Mouse (Mus musculus) ES-Bruce4 (cell line): ENCODE results near the gene Ear14.
"Not testable (repeated sequence)": the region's sequence is repeated elsewhere in the genome, so short reads cannot be mapped to it uniquely, and the experiment has no call there.

Experiments used
- CTCF ChIP-seq: IDR thresholded peaks from one replicate; pipeline ENCODE4 v1.8.1; 2011; ENCODE audit warnings: low read depth, low read length
- EP300 ChIP-seq: IDR thresholded peaks from 2 replicates; pipeline ENCODE4 v1.6.1; 2011; ENCODE audit warnings: low read depth, low read length; ENCODE audit not compliant: insufficient read depth
- POLR2A ChIP-seq: IDR thresholded peaks from one replicate; pipeline ENCODE4 v1.8.1; 2011; ENCODE audit warnings: low read length; ENCODE audit not compliant: insufficient read depth

- not testable (repeated sequence) for TF ChIP-seq CTCF, POLR2A, EP300
Observed at GRCm38 (mm10) chr14:51163323-51163722, 39.9 kb upstream of the Ear14 start.
